Mouse (Mus musculus) hindbrain, embryonic 11.5 days (tissue): Measurements from ENCODE around the gene Tmem87a. TPM values are rescaled to one million over a fixed set of nuclear protein-coding genes. Genes with fewer than 3 reads are reported as not detected.

ENCODE experiments used
- ATAC-seq: fragments of 200-750 bp; cut with Nextera tagmentation; 2 replicates; pipeline ENCODE4 v1.8.0; 2017; ENCODE audit warnings: mild to moderate bottlenecking, moderate TSS enrichment, moderate library complexity; ENCODE audit not compliant: low FRiP score
- DNase-seq: peaks from one replicate; pipeline ENCODE4 v3.0.0-alpha.2; 2015; ENCODE audit warnings: low spot score
- H3K27ac ChIP-seq: fragments of 300-500 bp; sonication (generic); 2 replicates; pipeline ENCODE4 v1.5.1; 2014; ENCODE audit warnings: mild to moderate bottlenecking, low read depth, low read length
- H3K27me3 ChIP-seq: fragments of 300-500 bp; sonication (generic); 2 replicates; pipeline ENCODE4 v1.6.1; 2014; ENCODE audit warnings: mild to moderate bottlenecking, low read length, moderate library complexity, mixed read lengths; ENCODE audit not compliant: control insufficient read depth, insufficient read depth
- H3K36me3 ChIP-seq: fragments of 300-500 bp; sonication (generic); 2 replicates; pipeline ENCODE4 v1.6.1; 2014; ENCODE audit warnings: mild to moderate bottlenecking, low read length, moderate library complexity, mixed read lengths; ENCODE audit not compliant: control insufficient read depth, insufficient read depth
- H3K4me1 ChIP-seq: fragments of 300-500 bp; sonication (generic); replicated peaks from 2 replicates; pipeline ENCODE4 v1.6.1; 2014; ENCODE audit warnings: low read length, mixed read lengths; ENCODE audit not compliant: control insufficient read depth, insufficient read depth
- H3K4me2 ChIP-seq: fragments of 300-500 bp; sonication (generic); replicated peaks from 2 replicates; pipeline ENCODE4 v1.6.1; 2014; ENCODE audit warnings: mild to moderate bottlenecking, low read depth, low read length
- H3K4me3 ChIP-seq: fragments of 300-500 bp; sonication (generic); 2 replicates; pipeline ENCODE4 v1.5.1; 2014; ENCODE audit warnings: low read depth, low read length
- H3K9ac ChIP-seq: fragments of 300-500 bp; sonication (generic); 2 replicates; pipeline ENCODE4 v1.6.1; 2014; ENCODE audit warnings: low read depth, low read length
- H3K9me3 ChIP-seq: fragments of 300-500 bp; sonication (generic); 2 replicates; pipeline ENCODE4 v1.6.1; 2016; ENCODE audit warnings: low read length; ENCODE audit not compliant: control insufficient read depth
- WGBS: fragments of 180-500 bp; shearing (Covaris S2); extraction: QIAGEN DNeasy Blood & Tissue Kit; methylation state at CpG from one replicate; pipeline ENCODE4 v1.1.7; 2014; 5-methylcytosine and 5-hydroxymethylcytosine counted together
- polyA plus RNA-seq: library from polyadenylated mRNA; unstranded; fragments of >200 nt; fragmentation: Nextera tagmentation; extraction: Ambion mirVana; gene quantifications from 2 replicates; pipeline ENCODE4 v1.2.1, GENCODE M21; 2014

Gene Tmem87a
- polyA plus RNA-seq, result 11.9 and 17.0 TPM in 2 replicates

DNA sequence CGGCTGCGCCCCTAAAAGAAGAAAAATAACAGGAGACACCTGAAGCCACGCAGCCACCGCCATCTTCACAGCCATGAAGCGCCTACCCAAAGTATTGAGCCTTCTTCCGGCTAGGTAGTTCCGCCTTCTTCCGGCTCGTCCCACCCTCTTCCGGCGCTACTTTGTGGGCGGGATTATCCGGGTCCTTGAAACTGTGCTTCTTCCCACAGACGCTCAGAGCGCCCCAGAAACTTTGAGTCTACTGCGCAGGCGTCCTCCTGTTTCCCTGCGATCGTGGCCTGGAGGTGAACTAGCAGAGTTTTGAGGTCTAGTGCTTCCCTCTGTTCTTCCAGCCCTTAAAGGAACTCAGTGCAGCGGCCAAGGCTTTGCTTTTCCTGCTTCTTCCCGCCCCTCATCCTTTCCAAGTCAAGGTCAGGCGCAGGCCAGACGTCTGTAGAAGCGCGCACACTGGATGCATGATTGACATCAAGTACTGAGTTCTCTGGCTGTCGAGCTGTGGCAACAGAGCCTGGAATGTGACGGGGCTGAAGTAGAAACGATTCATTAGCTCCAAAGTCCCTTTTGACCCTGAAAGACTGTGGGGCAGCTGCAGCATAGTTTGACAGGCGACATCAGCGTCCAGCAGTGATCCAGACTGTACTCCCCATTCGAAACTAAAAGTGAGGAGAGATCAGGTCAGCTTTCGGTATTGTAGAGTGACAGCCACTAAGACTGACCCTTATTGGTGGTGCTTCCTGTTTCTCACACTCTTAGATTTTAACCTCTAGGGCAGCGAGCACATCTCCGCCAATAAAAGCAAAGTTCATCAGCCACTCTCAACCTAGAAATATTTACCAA is at the start of gene Tmem87a:
TSS of gene Tmem87a (minus strand) at position 128 of the 837 bp plus-strand sequence.
- peak within 1 kb of the TSS; percentile 74 for H3K4me3 ChIP-seq

DNA sequence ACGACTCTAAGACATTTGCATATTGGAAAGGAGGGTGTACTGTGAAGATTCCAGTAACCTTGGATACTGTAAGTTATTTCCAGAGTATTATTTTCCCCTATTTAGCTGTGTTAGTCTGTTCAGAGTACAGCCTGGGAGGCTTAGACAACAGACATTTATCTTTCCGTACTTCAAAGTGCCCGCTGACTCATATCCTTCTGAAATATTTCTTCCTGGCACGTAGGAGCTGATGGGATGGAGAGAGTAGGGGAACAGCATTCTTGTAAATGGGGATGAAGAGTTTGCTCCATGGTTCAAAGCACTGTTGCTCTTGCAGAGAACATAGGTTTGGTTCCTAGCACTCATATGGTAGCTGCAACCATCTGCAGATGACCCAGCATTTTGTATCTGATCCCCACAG is 48.7 kb upstream of the Tmem87a start:
- H3K27ac ChIP-seq, result no peak overlapping the region

More for the DNA sequence above, at the start of gene Tmem87a:
- Histone ChIP-seq H3K4me2 (peak within 1 kb of the TSS; percentile 84), H3K9me3 (no peaks in the 10 kb centered on the region), H3K9ac (peak within 1 kb of the TSS; percentile 78), H3K4me1 (0 out of 2 replicates have a peak, but pooled peaks cover 2% of the 10 kb centered on the region), H3K36me3 (no peaks in the 10 kb centered on the region), H3K27ac (peak within 1 kb of the TSS; percentile 87), H3K27me3 (no peaks in the 10 kb centered on the region)
- WGBS, result 2% methylated on average over 34 of the region's 34 CpGs
- DNase-seq (peak; percentile 98), ATAC-seq (peak; percentile 99)

DNA sequence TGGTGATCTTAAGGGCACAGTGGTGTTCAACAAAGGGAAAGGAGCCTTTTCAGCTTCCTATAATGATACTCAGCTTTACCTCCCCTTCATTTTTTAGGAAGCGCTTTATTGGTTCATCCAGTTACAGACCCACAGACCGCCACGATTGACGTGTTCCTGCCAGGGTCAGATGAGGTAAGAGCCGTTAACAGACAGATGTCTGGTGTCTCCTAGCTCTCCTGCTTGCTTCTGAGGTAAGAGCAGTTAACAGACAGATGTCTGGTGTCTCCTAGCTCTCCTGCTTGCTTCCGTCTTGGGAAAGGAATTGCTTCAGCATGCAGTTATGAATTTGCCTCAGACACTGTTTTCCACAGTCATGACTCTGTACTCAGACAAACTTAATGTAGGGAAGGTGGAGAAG is 46.8 kb upstream of the Tmem87a start:
- Histone ChIP-seq H3K27ac (no peak overlapping the region), H3K9me3 (no peaks in the 10 kb centered on the region), H3K4me2 (no peak overlapping the region), H3K27me3 (no peaks in the 10 kb centered on the region), H3K4me1 (no peaks in the 10 kb centered on the region), H3K36me3 (no peaks in the 10 kb centered on the region), H3K4me3 (no peak overlapping the region), H3K9ac (no peak overlapping the region)
- ATAC-seq (no peak), DNase-seq (no peak)
- WGBS, result 77% methylated on average over 6 of the region's 6 CpGs

More for the DNA sequence above, 48.7 kb upstream of the Tmem87a start:
- Histone ChIP-seq H3K27me3 (no peaks in the 10 kb centered on the region), H3K36me3 (no peaks in the 10 kb centered on the region), H3K4me1 (no peaks in the 10 kb centered on the region), H3K9ac (no peak overlapping the region), H3K4me3 (no peak overlapping the region), H3K4me2 (no peak overlapping the region), H3K9me3 (no peaks in the 10 kb centered on the region)
- ATAC-seq (no peak), DNase-seq (no peak)
- WGBS, result 90% methylated on average over 4 of the region's 4 CpGs

DNA sequence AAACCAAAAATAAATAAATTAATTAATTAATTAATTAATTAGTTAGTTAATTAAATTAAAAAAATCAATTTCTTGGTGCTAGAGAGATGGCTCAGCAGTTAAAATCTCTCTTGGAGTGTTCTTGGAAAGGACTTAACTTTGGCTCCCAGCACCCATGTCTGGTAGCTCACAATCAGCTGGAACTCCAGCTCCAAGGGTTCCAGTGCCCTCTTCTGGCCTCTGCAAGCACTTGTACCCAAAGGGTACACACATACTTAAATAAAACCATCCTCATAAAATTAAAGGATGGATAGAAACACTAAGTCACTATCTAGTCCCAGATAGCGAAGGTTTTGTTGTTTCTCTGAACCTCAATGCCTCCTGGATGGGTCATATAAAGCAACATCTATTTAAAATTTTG is 43.4 kb upstream of the Tmem87a start:
- Histone ChIP-seq H3K36me3 (no peaks in the 10 kb centered on the region), H3K4me2 (no peak overlapping the region), H3K27ac (no peak overlapping the region), H3K9me3 (no peaks in the 10 kb centered on the region), H3K4me3 (no peak overlapping the region), H3K9ac (no peak overlapping the region), H3K4me1 (no peaks in the 10 kb centered on the region), H3K27me3 (no peaks in the 10 kb centered on the region)
- 91% methylated on average over 1 of the region's 1 CpGs for WGBS
- DNase-seq (no peak), ATAC-seq (no peak)

DNA sequence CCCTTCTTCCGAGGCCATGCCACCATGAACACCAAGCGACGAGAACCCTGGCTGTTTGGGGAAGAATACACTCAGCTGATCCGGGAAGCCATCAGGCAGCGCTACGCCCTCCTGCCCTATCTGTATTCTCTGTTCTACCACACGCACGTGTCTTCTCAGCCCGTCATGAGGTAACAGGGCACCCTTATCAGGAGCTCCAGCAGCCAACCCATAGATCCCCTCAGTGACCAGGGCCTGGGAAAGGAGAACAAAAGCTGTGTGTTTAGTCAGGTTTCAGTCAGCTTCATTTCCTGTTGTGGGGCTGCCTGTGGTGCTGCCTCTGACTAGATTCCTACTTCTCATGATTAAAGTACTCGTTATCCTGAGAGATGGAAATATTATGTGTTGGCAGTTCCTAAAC is 42.5 kb upstream of the Tmem87a start:
- Histone ChIP-seq H3K9me3 (no peaks in the 10 kb centered on the region), H3K27me3 (no peaks in the 10 kb centered on the region), H3K36me3 (no peaks in the 10 kb centered on the region), H3K4me3 (no peak overlapping the region), H3K9ac (no peak overlapping the region), H3K4me1 (no peaks in the 10 kb centered on the region), H3K27ac (no peak overlapping the region), H3K4me2 (no peak overlapping the region)
- WGBS, result 83% methylated on average over 10 of the region's 10 CpGs
- no peak for ATAC-seq
- DNase-seq, result no peak

DNA sequence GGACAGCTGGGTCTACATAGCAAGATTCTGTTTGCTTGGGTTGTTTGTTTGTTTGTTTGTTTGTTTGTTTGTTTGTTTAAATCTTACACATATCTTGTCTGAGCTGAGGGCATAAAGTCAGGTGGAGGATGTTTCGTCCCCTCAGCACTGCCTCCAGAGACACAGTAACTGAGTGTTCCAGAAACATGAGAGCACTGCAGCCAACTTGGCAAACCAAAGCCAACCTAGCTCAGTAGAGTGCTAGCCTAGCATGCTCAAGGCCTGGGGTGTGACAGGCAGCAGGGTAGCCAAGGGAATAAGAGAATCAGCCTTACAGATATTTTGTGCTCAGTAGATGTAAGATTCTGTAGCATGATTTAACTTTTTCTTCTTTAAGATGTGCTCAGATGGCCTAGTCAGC is 40.6 kb upstream of the Tmem87a start:
- Histone ChIP-seq H3K4me1 (no peaks in the 10 kb centered on the region), H3K4me3 (no peak overlapping the region), H3K27ac (no peak overlapping the region), H3K9me3 (no peaks in the 10 kb centered on the region), H3K4me2 (no peak overlapping the region), H3K27me3 (no peaks in the 10 kb centered on the region), H3K9ac (no peak overlapping the region), H3K36me3 (no peaks in the 10 kb centered on the region)
- no peak for ATAC-seq
- DNase-seq, result no peak
- 89% methylated on average over 1 of the region's 1 CpGs for WGBS

DNA sequence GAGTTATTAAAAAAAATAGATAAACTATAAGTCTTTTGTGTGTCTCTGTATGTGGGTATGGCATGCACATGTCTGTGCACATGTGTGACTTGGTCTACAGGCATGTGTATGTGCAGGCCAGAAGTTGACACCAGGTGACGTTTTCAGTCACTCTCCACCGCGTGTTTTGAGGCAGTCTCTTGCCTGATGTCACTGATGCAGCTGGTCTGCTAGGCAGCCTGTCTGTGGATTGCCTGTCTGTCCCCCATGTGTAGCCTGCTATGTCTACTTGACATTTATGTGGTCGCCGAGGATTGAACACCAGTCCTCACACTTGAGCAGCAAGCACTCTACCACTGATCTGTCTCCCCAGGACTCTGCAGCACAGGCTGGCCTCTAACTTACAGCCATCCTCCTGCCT is 20.5 kb upstream of the Tmem87a start:
- no peak for DNase-seq
- no peak overlapping the region for H3K9ac ChIP-seq
- H3K4me2 ChIP-seq, result no peak overlapping the region
- no peak overlapping the region for H3K4me3 ChIP-seq
- no peaks in the 10 kb centered on the region for H3K36me3 ChIP-seq
- ATAC-seq, result no peak
- no peaks in the 10 kb centered on the region for H3K4me1 ChIP-seq
- WGBS, result 88% methylated on average over 5 of the region's 5 CpGs
- no peaks in the 10 kb centered on the region for H3K9me3 ChIP-seq
- H3K27me3 ChIP-seq, result no peaks in the 10 kb centered on the region
- H3K27ac ChIP-seq, result no peak overlapping the region

DNA sequence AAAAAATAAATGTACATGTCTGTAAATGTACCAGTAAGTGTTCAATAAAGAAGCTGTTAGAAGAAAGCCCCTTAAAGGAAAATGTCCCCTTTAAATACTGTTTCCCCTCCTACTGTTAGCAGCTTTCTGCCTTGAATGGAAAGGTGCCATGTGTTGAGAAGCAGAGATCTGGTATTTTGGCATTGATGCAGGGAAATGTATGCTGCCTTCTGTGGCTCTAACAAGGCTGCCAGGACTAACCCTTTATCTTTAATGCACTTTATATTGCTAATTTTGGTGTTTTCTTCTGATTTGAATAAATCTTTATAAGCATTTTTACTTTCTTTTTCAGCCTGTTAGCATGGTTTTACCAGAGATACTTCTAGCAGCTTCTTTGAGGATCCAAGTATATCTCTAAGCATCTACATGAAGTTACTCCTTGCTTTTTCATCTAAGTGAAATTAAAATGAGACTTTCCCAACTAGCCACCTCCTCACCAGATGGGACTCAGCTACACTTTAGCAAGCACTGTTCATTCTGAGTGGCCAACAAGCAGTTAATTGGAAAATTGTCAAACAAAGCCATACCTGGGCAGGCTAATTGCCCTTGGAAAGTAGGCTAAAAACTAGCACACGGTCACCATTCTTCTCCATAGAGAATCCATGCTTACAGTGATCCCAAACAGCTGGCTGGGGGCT is 11.0 kb upstream of the Tmem87a start:
- Histone ChIP-seq H3K9ac (no peak overlapping the region), H3K27ac (no peak overlapping the region)
- no peak for ATAC-seq

DNA sequence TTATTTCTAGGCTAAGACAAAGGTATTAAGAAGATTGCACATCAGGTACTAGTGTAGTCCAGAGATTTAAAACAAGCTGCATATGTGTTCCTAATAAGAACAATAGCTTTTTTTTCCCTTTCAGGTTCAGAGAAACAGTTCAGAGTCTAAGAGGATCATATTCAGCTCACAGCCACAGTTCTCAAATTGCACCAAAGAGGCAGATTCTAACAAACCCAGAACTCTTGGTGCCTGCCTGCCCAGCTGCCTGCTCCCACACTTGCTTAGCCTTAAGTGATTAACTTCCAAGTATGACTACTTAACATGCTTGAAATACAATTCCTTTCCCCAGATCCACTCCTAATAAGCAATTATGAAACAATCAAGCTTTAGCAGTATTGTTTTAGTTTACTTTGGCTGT is 10.2 kb upstream of the Tmem87a start:
- Histone ChIP-seq H3K9ac (no peak overlapping the region), H3K36me3 (no peaks in the 10 kb centered on the region), H3K4me1 (no peaks in the 10 kb centered on the region), H3K27ac (no peak overlapping the region), H3K4me2 (no peak overlapping the region), H3K4me3 (no peak overlapping the region), H3K9me3 (no peaks in the 10 kb centered on the region), H3K27me3 (no peaks in the 10 kb centered on the region)
- DNase-seq, result no peak
- no peak for ATAC-seq

More for the DNA sequence above, 11.0 kb upstream of the Tmem87a start:
- H3K4me3 ChIP-seq, result no peak overlapping the region
- no peaks in the 10 kb centered on the region for H3K36me3 ChIP-seq
- H3K4me2 ChIP-seq, result no peak overlapping the region
- no peaks in the 10 kb centered on the region for H3K27me3 ChIP-seq
- H3K9me3 ChIP-seq, result no peaks in the 10 kb centered on the region
- 87% methylated on average over 1 of the region's 1 CpGs for WGBS
- DNase-seq, result no peak
- H3K4me1 ChIP-seq, result no peaks in the 10 kb centered on the region
